Mouse (Mus musculus) CD4-positive, CD25-positive, alpha-beta regulatory T cell, adult 9 weeks (primary cell): ENCODE data around the gene Insig2. TPM values are rescaled to one million over a fixed set of nuclear protein-coding genes. Genes with fewer than 3 reads are reported as not detected.

Experiments used
- polyA plus RNA-seq: library from polyadenylated mRNA; unstranded; fragments of 100-300 nt; shearing (Covaris generic); gene quantifications from one replicate; pipeline ENCODE4 v1.2.1, GENCODE M21; 2017

Gene Insig2
- 42.8 TPM for polyA plus RNA-seq

GRCm38 (mm10) chr1:121332485-121332884 is at the start of gene Insig2:
Gene Insig2 (minus strand): TSS chr1:121332589.

Other genes with a start within 250 kb of the Insig2 start
- gene Ccdc93, start 98.5 kb upstream of the Insig2 start, polyA plus RNA-seq, result 31.8 TPM
- gene Htr5b, start 195.9 kb upstream of the Insig2 start, polyA plus RNA-seq, result not detected
- 111 TPM for gene Ddx18, start 235.4 kb upstream of the Insig2 start, polyA plus RNA-seq